Mouse (Mus musculus) forebrain, embryonic 13.5 days (tissue): ENCODE results near the gene Gm11037. TPM values are rescaled to one million over a fixed set of nuclear protein-coding genes. Genes with fewer than 3 reads are reported as not detected.

Experiments used
- ATAC-seq: fragments of 200-750 bp; cut with Nextera tagmentation; 2 replicates; pipeline ENCODE4 v1.8.0; 2017
- H3K27ac ChIP-seq: fragments of 300-500 bp; sonication (generic); 2 replicates; pipeline ENCODE4 v1.5.1; 2015; ENCODE audit warnings: inconsistent platforms, mild to moderate bottlenecking, moderate library complexity
- H3K27me3 ChIP-seq: fragments of 300-500 bp; sonication (generic); 2 replicates; pipeline ENCODE4 v1.6.1; 2015; ENCODE audit warnings: mild to moderate bottlenecking, inconsistent platforms
- H3K36me3 ChIP-seq: fragments of 300-500 bp; sonication (generic); 2 replicates; pipeline ENCODE4 v1.6.1; 2015; ENCODE audit warnings: mild to moderate bottlenecking, inconsistent platforms; ENCODE audit not compliant: poor library complexity, severe bottlenecking
- H3K4me1 ChIP-seq: fragments of 300-500 bp; sonication (generic); 2 replicates; pipeline ENCODE4 v1.6.1; 2015; ENCODE audit warnings: inconsistent platforms
- H3K4me2 ChIP-seq: fragments of 300-500 bp; sonication (generic); 2 replicates; pipeline ENCODE4 v1.6.1; 2015; ENCODE audit warnings: inconsistent platforms, mild to moderate bottlenecking, moderate library complexity
- H3K4me3 ChIP-seq: fragments of 300-500 bp; sonication (generic); 2 replicates; pipeline ENCODE4 v1.5.1; 2015; ENCODE audit warnings: mild to moderate bottlenecking, inconsistent platforms
- H3K9ac ChIP-seq: fragments of 300-500 bp; sonication (generic); 2 replicates; pipeline ENCODE4 v1.6.1; 2015; ENCODE audit warnings: mild to moderate bottlenecking, inconsistent platforms
- H3K9me3 ChIP-seq: fragments of 300-500 bp; sonication (generic); replicated peaks from 2 replicates; pipeline ENCODE4 v1.6.1; 2016; ENCODE audit warnings: inconsistent platforms
- WGBS: fragments of 180-500 bp; shearing (Covaris S2); methylation state at CpG from one replicate; pipeline ENCODE4 v1.1.7; 2015; 5-methylcytosine and 5-hydroxymethylcytosine counted together
- polyA plus RNA-seq: library from polyadenylated mRNA; unstranded; fragments of >200 nt; fragmentation: Nextera tagmentation; extraction: Ambion mirVana; gene quantifications from 2 replicates; pipeline ENCODE4 v1.2.1, GENCODE M21; 2015

The Gm11037 gene
- polyA plus RNA-seq, 1 experiment from 2014 or later: not detected

GRCm38 (mm10) chr2:131132111-131132888, 997 bp upstream of the Gm11037 start:
- WGBS: 85% methylated on average over 10 of the region's 10 CpGs
- H3K27ac ChIP-seq: no peak overlapping the region
- H3K9ac ChIP-seq: no peak overlapping the region
- no peak overlapping the region for H3K4me3 ChIP-seq
- no peaks in the 10 kb centered on the region for H3K9me3 ChIP-seq
- peaks cover 3% of the 10 kb centered on the region for H3K4me1 ChIP-seq
- no peaks in the 10 kb centered on the region for H3K27me3 ChIP-seq
- ATAC-seq: no peak
- no peak overlapping the region for H3K4me2 ChIP-seq
- H3K36me3 ChIP-seq: no peaks in the 10 kb centered on the region

- H3K4me1 ChIP-seq: no peaks in the 10 kb centered on the region
- no peaks in the 10 kb centered on the region for H3K36me3 ChIP-seq
- WGBS: 70% methylated on average over 1 of the region's 1 CpGs
- H3K27me3 ChIP-seq: no peaks in the 10 kb centered on the region
- H3K4me2 ChIP-seq: no peak overlapping the region
- no peak overlapping the region for H3K27ac ChIP-seq
- H3K9ac ChIP-seq: no peak overlapping the region
- ATAC-seq: no peak
- H3K9me3 ChIP-seq: no peaks in the 10 kb centered on the region
- H3K4me3 ChIP-seq: no peak overlapping the region
These were observed 1.1 kb downstream of the Gm11037 start for GRCm38 (mm10) chr2:131134381-131134780.

- Histone ChIP-seq H3K9ac (no peak overlapping the region), H3K4me3 (no peak overlapping the region), H3K9me3 (no peaks in the 10 kb centered on the region), H3K36me3 (no peaks in the 10 kb centered on the region), H3K27ac (no peak overlapping the region), H3K4me2 (no peak overlapping the region), H3K4me1 (no peaks in the 10 kb centered on the region), H3K27me3 (no peaks in the 10 kb centered on the region)
- ATAC-seq: no peak
- 83% methylated on average over 8 of the region's 8 CpGs for WGBS
These were observed 1.6 kb downstream of the Gm11037 start for GRCm38 (mm10) chr2:131134826-131135400.

- H3K4me2 ChIP-seq: no peak overlapping the region
- H3K4me3 ChIP-seq: no peak overlapping the region
- H3K36me3 ChIP-seq: no peaks in the 10 kb centered on the region
- H3K9me3 ChIP-seq: no peaks in the 10 kb centered on the region
- no peak for ATAC-seq
- no peak overlapping the region for H3K9ac ChIP-seq
- WGBS: 88% methylated on average over 11 of the region's 11 CpGs
- H3K27me3 ChIP-seq: no peaks in the 10 kb centered on the region
- no peaks in the 10 kb centered on the region for H3K4me1 ChIP-seq
- H3K27ac ChIP-seq: no peak overlapping the region
These were observed 2.3 kb downstream of the Gm11037 start for GRCm38 (mm10) chr2:131135521-131136139.

- Histone ChIP-seq H3K4me3 (no peak overlapping the region), H3K36me3 (peaks cover under 1% of the 10 kb centered on the region; the same call in 1 of the 2 replicates), H3K9me3 (no peaks in the 10 kb centered on the region), H3K9ac (no peak overlapping the region), H3K27ac (no peak overlapping the region), H3K27me3 (no peaks in the 10 kb centered on the region), H3K4me2 (no peak overlapping the region), H3K4me1 (peaks cover 7% of the 10 kb centered on the region)
- ATAC-seq: no peak
- 84% methylated on average over 4 of the region's 4 CpGs for WGBS
These were observed 5.0 kb downstream of the Gm11037 start for GRCm38 (mm10) chr2:131138296-131138695.

- H3K27ac ChIP-seq: no peak overlapping the region
- no peak for ATAC-seq
- 93% methylated on average over 7 of the region's 7 CpGs for WGBS
- H3K4me1 ChIP-seq: peaks cover 8% of the 10 kb centered on the region
- H3K4me2 ChIP-seq: no peak overlapping the region
- H3K27me3 ChIP-seq: no peaks in the 10 kb centered on the region
- no peak overlapping the region for H3K4me3 ChIP-seq
- H3K9ac ChIP-seq: no peak overlapping the region
- H3K36me3 ChIP-seq: peaks cover 5% of the 10 kb centered on the region; the same call in 1 of the 2 replicates
- no peaks in the 10 kb centered on the region for H3K9me3 ChIP-seq
These were observed 5.5 kb downstream of the Gm11037 start for GRCm38 (mm10) chr2:131138760-131139159.

- Histone ChIP-seq H3K27me3 (no peaks in the 10 kb centered on the region), H3K9me3 (no peaks in the 10 kb centered on the region), H3K4me1 (peaks cover 8% of the 10 kb centered on the region), H3K36me3 (peaks cover 10% of the 10 kb centered on the region), H3K9ac (no peak overlapping the region), H3K4me3 (no peak overlapping the region), H3K27ac (no peak overlapping the region), H3K4me2 (no peak overlapping the region)
- ATAC-seq: no peak
- WGBS: 94% methylated on average over 5 of the region's 5 CpGs
These were observed 6.0 kb downstream of the Gm11037 start for GRCm38 (mm10) chr2:131139287-131139686.

- Histone ChIP-seq H3K27ac (no peak overlapping the region), H3K27me3 (no peaks in the 10 kb centered on the region), H3K4me1 (peaks cover 8% of the 10 kb centered on the region), H3K36me3 (peaks cover 17% of the 10 kb centered on the region), H3K9ac (no peak overlapping the region), H3K4me3 (no peak overlapping the region), H3K4me2 (no peak overlapping the region), H3K9me3 (no peaks in the 10 kb centered on the region)
- WGBS: 75% methylated on average over 5 of the region's 5 CpGs
- ATAC-seq: no peak
These were observed 6.7 kb downstream of the Gm11037 start for GRCm38 (mm10) chr2:131139886-131140532.

GRCm38 (mm10) chr2:131140533-131140905, 7.2 kb downstream of the Gm11037 start:
- 76% methylated on average over 5 of the region's 5 CpGs for WGBS
- H3K9ac ChIP-seq: no peak overlapping the region
- H3K4me2 ChIP-seq: no peak overlapping the region
- no peak for ATAC-seq
- no peaks in the 10 kb centered on the region for H3K27me3 ChIP-seq
- no peaks in the 10 kb centered on the region for H3K9me3 ChIP-seq
- H3K4me1 ChIP-seq: peaks cover 8% of the 10 kb centered on the region
- H3K36me3 ChIP-seq: peaks cover 22% of the 10 kb centered on the region
- no peak overlapping the region for H3K27ac ChIP-seq
- H3K4me3 ChIP-seq: no peak overlapping the region

- peaks cover 31% of the 10 kb centered on the region for H3K36me3 ChIP-seq
- no peak overlapping the region for H3K4me3 ChIP-seq
- peaks cover 8% of the 10 kb centered on the region for H3K4me1 ChIP-seq
- no peaks in the 10 kb centered on the region for H3K27me3 ChIP-seq
- no peak overlapping the region for H3K9ac ChIP-seq
- H3K4me2 ChIP-seq: no peak overlapping the region
- WGBS: 92% methylated on average over 8 of the region's 8 CpGs
- no peak for ATAC-seq
- no peaks in the 10 kb centered on the region for H3K9me3 ChIP-seq
- no peak overlapping the region for H3K27ac ChIP-seq
These were observed 8.2 kb downstream of the Gm11037 start for GRCm38 (mm10) chr2:131141336-131141986.

GRCm38 (mm10) chr2:131142592-131142991, 9.3 kb downstream of the Gm11037 start:
- ATAC-seq: peak; percentile 52; the same call in 1 of the 2 replicates

More at GRCm38 (mm10) chr2:131142592-131142991, 9.3 kb downstream of the Gm11037 start:
- Histone ChIP-seq H3K36me3 (peaks cover 43% of the 10 kb centered on the region), H3K4me3 (no peak overlapping the region), H3K4me1 (peaks cover 8% of the 10 kb centered on the region), H3K27ac (no peak overlapping the region), H3K27me3 (no peaks in the 10 kb centered on the region), H3K9ac (no peak overlapping the region), H3K9me3 (no peaks in the 10 kb centered on the region), H3K4me2 (no peak overlapping the region)
- WGBS: 39% methylated on average over 18 of the region's 18 CpGs
